Mouse (Mus musculus) midbrain, embryonic 15.5 days (tissue): ENCODE measurements around the gene Gm10645. TPM values are rescaled to one million over a fixed set of nuclear protein-coding genes. Genes with fewer than 3 reads are reported as not detected.

Experiments used
- ATAC-seq: fragments of 200-750 bp; cut with Nextera tagmentation; replicated peaks from 2 replicates; pipeline ENCODE4 v1.8.0; 2017; ENCODE audit warnings: moderate TSS enrichment
- H3K27ac ChIP-seq: fragments of 300-500 bp; sonication (generic); 2 replicates; pipeline ENCODE4 v1.5.1; 2015; ENCODE audit warnings: mild to moderate bottlenecking, inconsistent platforms
- H3K27me3 ChIP-seq: fragments of 300-500 bp; sonication (generic); replicated peaks from 2 replicates; pipeline ENCODE4 v1.6.1; 2015; ENCODE audit warnings: inconsistent platforms
- H3K36me3 ChIP-seq: fragments of 300-500 bp; sonication (generic); replicated peaks from 2 replicates; pipeline ENCODE4 v1.6.1; 2015; ENCODE audit warnings: inconsistent platforms
- H3K4me1 ChIP-seq: fragments of 300-500 bp; sonication (generic); 2 replicates; pipeline ENCODE4 v1.6.1; 2015; ENCODE audit warnings: inconsistent platforms
- H3K4me2 ChIP-seq: fragments of 300-500 bp; sonication (generic); 2 replicates; pipeline ENCODE4 v1.6.1; 2015; ENCODE audit warnings: inconsistent platforms, mild to moderate bottlenecking, moderate library complexity
- H3K4me3 ChIP-seq: fragments of 300-500 bp; sonication (generic); 2 replicates; pipeline ENCODE4 v1.5.1; 2015; ENCODE audit warnings: mild to moderate bottlenecking, inconsistent platforms
- H3K9ac ChIP-seq: fragments of 300-500 bp; sonication (generic); 2 replicates; pipeline ENCODE4 v1.6.1; 2015; ENCODE audit warnings: mild to moderate bottlenecking, inconsistent platforms
- H3K9me3 ChIP-seq: fragments of 300-500 bp; sonication (generic); 2 replicates; pipeline ENCODE4 v1.6.1; 2016; ENCODE audit warnings: inconsistent platforms
- WGBS: fragments of 180-500 bp; shearing (Covaris S2); methylation state at CpG from one replicate; pipeline ENCODE4 v1.1.7; 2015; ENCODE audit warnings: mixed read lengths; 5-methylcytosine and 5-hydroxymethylcytosine counted together
- polyA plus RNA-seq: library from polyadenylated mRNA; unstranded; fragments of >200 nt; fragmentation: Nextera tagmentation; extraction: Ambion mirVana; gene quantifications from 2 replicates; pipeline ENCODE4 v1.2.1, GENCODE M21; 2015

Gene Gm10645
- polyA plus RNA-seq, 1 experiment from 2014 or later, result 8.6 TPM

GRCm38 (mm10) chr8:83160613-83161012, 5.4 kb downstream of the Gm10645 start:
- peaks cover 4% of the 10 kb centered on the region for H3K4me1 ChIP-seq
- no peak overlapping the region for H3K4me3 ChIP-seq
- no peaks in the 10 kb centered on the region for H3K36me3 ChIP-seq
- no peaks in the 10 kb centered on the region for H3K9me3 ChIP-seq
- no peak overlapping the region for H3K4me2 ChIP-seq
- 79% methylated on average over 2 of the region's 2 CpGs for WGBS
- no peaks in the 10 kb centered on the region for H3K27me3 ChIP-seq
- H3K27ac ChIP-seq, result no peak overlapping the region
- no peak for ATAC-seq
- no peak overlapping the region for H3K9ac ChIP-seq

GRCm38 (mm10) chr8:83159615-83160014, 6.4 kb downstream of the Gm10645 start:
- Histone ChIP-seq H3K36me3 (no peaks in the 10 kb centered on the region), H3K4me2 (no peak overlapping the region), H3K27me3 (no peaks in the 10 kb centered on the region), H3K9ac (no peak overlapping the region), H3K27ac (no peak overlapping the region), H3K9me3 (no peaks in the 10 kb centered on the region), H3K4me3 (no peak overlapping the region), H3K4me1 (no peaks in the 10 kb centered on the region)
- no peak for ATAC-seq
- WGBS, result 48% methylated on average over 1 of the region's 1 CpGs

- no peak for ATAC-seq
- Histone ChIP-seq H3K36me3 (no peaks in the 10 kb centered on the region), H3K27me3 (no peaks in the 10 kb centered on the region), H3K4me3 (no peak overlapping the region), H3K27ac (no peak overlapping the region), H3K4me1 (no peaks in the 10 kb centered on the region), H3K9ac (no peak overlapping the region), H3K4me2 (no peak overlapping the region), H3K9me3 (no peaks in the 10 kb centered on the region)
- 79% methylated on average over 3 of the region's 3 CpGs for WGBS
These were observed 7.0 kb downstream of the Gm10645 start for GRCm38 (mm10) chr8:83158971-83159370.

GRCm38 (mm10) chr8:83155110-83155509, 10.9 kb downstream of the Gm10645 start:
- Histone ChIP-seq H3K9ac (no peak overlapping the region), H3K4me1 (no peaks in the 10 kb centered on the region), H3K9me3 (no peaks in the 10 kb centered on the region), H3K4me2 (no peak overlapping the region), H3K36me3 (no peaks in the 10 kb centered on the region), H3K27ac (no peak overlapping the region), H3K4me3 (no peak overlapping the region), H3K27me3 (no peaks in the 10 kb centered on the region)
- 58% methylated on average over 4 of the region's 4 CpGs for WGBS
- no peak for ATAC-seq

GRCm38 (mm10) chr8:83152470-83152869, 13.5 kb downstream of the Gm10645 start:
- Histone ChIP-seq H3K9ac (no peak overlapping the region), H3K9me3 (no peaks in the 10 kb centered on the region), H3K4me2 (no peak overlapping the region), H3K4me3 (no peak overlapping the region), H3K27ac (no peak overlapping the region), H3K4me1 (no peaks in the 10 kb centered on the region), H3K27me3 (no peaks in the 10 kb centered on the region), H3K36me3 (no peaks in the 10 kb centered on the region)
- 69% methylated on average over 4 of the region's 4 CpGs for WGBS
- no peak for ATAC-seq

GRCm38 (mm10) chr8:83152055-83152454, 13.9 kb downstream of the Gm10645 start:
- Histone ChIP-seq H3K27me3 (no peaks in the 10 kb centered on the region), H3K27ac (no peak overlapping the region), H3K4me3 (no peak overlapping the region), H3K4me1 (no peaks in the 10 kb centered on the region), H3K4me2 (no peak overlapping the region), H3K9me3 (no peaks in the 10 kb centered on the region), H3K9ac (no peak overlapping the region), H3K36me3 (no peaks in the 10 kb centered on the region)
- WGBS, result 84% methylated on average over 2 of the region's 2 CpGs
- ATAC-seq, result no peak

- no peak for ATAC-seq
- no peaks in the 10 kb centered on the region for H3K9me3 ChIP-seq
- H3K36me3 ChIP-seq, result no peaks in the 10 kb centered on the region
- H3K27me3 ChIP-seq, result no peaks in the 10 kb centered on the region
- no peak overlapping the region for H3K4me3 ChIP-seq
- no peaks in the 10 kb centered on the region for H3K4me1 ChIP-seq
- no peak overlapping the region for H3K9ac ChIP-seq
- no peak overlapping the region for H3K27ac ChIP-seq
- no peak overlapping the region for H3K4me2 ChIP-seq
- 90% methylated on average over 6 of the region's 6 CpGs for WGBS
These were observed 16.8 kb downstream of the Gm10645 start for GRCm38 (mm10) chr8:83149124-83149523.

- 84% methylated on average over 3 of the region's 3 CpGs for WGBS
- Histone ChIP-seq H3K4me2 (no peak overlapping the region), H3K27ac (no peak overlapping the region), H3K36me3 (no peaks in the 10 kb centered on the region), H3K27me3 (no peaks in the 10 kb centered on the region), H3K4me1 (no peaks in the 10 kb centered on the region), H3K9ac (no peak overlapping the region), H3K9me3 (no peaks in the 10 kb centered on the region), H3K4me3 (no peak overlapping the region)
- ATAC-seq, result no peak
These were observed 20.5 kb downstream of the Gm10645 start for GRCm38 (mm10) chr8:83145421-83145820.

GRCm38 (mm10) chr8:83144601-83145000, 21.4 kb downstream of the Gm10645 start:
- ATAC-seq, result no peak

GRCm38 (mm10) chr8:83141358-83141757, 24.6 kb downstream of the Gm10645 start:
- Histone ChIP-seq H3K9ac (no peak overlapping the region), H3K27ac (no peak overlapping the region), H3K27me3 (no peaks in the 10 kb centered on the region), H3K9me3 (no peaks in the 10 kb centered on the region), H3K4me2 (no peak overlapping the region), H3K4me1 (no peaks in the 10 kb centered on the region), H3K36me3 (no peaks in the 10 kb centered on the region), H3K4me3 (no peak overlapping the region)
- no peak for ATAC-seq
- WGBS, result 89% methylated on average over 5 of the region's 5 CpGs

More at GRCm38 (mm10) chr8:83144601-83145000, 21.4 kb downstream of the Gm10645 start:
- Histone ChIP-seq H3K4me3 (no peak overlapping the region), H3K9ac (no peak overlapping the region), H3K4me1 (no peaks in the 10 kb centered on the region), H3K36me3 (no peaks in the 10 kb centered on the region), H3K4me2 (no peak overlapping the region), H3K27ac (no peak overlapping the region), H3K27me3 (no peaks in the 10 kb centered on the region), H3K9me3 (no peaks in the 10 kb centered on the region)
- 94% methylated on average over 4 of the region's 4 CpGs for WGBS

- no peaks in the 10 kb centered on the region for H3K36me3 ChIP-seq
- no peak overlapping the region for H3K4me2 ChIP-seq
- ATAC-seq, result no peak
- no peaks in the 10 kb centered on the region for H3K4me1 ChIP-seq
- H3K4me3 ChIP-seq, result no peak overlapping the region
- H3K9me3 ChIP-seq, result no peaks in the 10 kb centered on the region
- H3K9ac ChIP-seq, result no peak overlapping the region
- 68% methylated on average over 3 of the region's 3 CpGs for WGBS
- H3K27ac ChIP-seq, result no peak overlapping the region
- H3K27me3 ChIP-seq, result no peaks in the 10 kb centered on the region
These were observed 25.3 kb downstream of the Gm10645 start for GRCm38 (mm10) chr8:83140701-83141111.

- Histone ChIP-seq H3K27ac (no peak overlapping the region), H3K4me1 (no peaks in the 10 kb centered on the region)
- WGBS, result 60% methylated on average over 1 of the region's 1 CpGs
These were observed 25.9 kb downstream of the Gm10645 start for GRCm38 (mm10) chr8:83140068-83140467.

GRCm38 (mm10) chr8:83135086-83135485, 30.9 kb downstream of the Gm10645 start:
- Histone ChIP-seq H3K4me3 (no peak overlapping the region), H3K9ac (no peak overlapping the region), H3K27me3 (no peaks in the 10 kb centered on the region), H3K27ac (no peak overlapping the region), H3K4me1 (no peaks in the 10 kb centered on the region), H3K36me3 (no peaks in the 10 kb centered on the region), H3K9me3 (no peaks in the 10 kb centered on the region), H3K4me2 (no peak overlapping the region)
- WGBS, result 52% methylated on average over 2 of the region's 2 CpGs
- ATAC-seq, result no peak

More at GRCm38 (mm10) chr8:83140068-83140467, 25.9 kb downstream of the Gm10645 start:
- no peak overlapping the region for H3K4me3 ChIP-seq
- no peaks in the 10 kb centered on the region for H3K9me3 ChIP-seq
- no peak for ATAC-seq
- H3K4me2 ChIP-seq, result no peak overlapping the region
- no peaks in the 10 kb centered on the region for H3K36me3 ChIP-seq
- no peaks in the 10 kb centered on the region for H3K27me3 ChIP-seq
- no peak overlapping the region for H3K9ac ChIP-seq
